Mouse (Mus musculus) midbrain, embryonic 11.5 days (tissue): ENCODE results near the gene Hadh. TPM values are rescaled to one million over a fixed set of nuclear protein-coding genes. Genes with fewer than 3 reads are reported as not detected.

Experiments used
- ATAC-seq: fragments of 200-750 bp; cut with Nextera tagmentation; 2 replicates; pipeline ENCODE4 v1.8.0; 2017; ENCODE audit warnings: moderate TSS enrichment, moderate library complexity; ENCODE audit not compliant: low FRiP score
- DNase-seq: peaks from one replicate; pipeline ENCODE4 v3.0.0; 2015; ENCODE audit warnings: low spot score; ENCODE audit errors: missing footprints
- H3K27ac ChIP-seq: fragments of 300-500 bp; sonication (generic); 2 replicates; pipeline ENCODE4 v1.5.1; 2014; ENCODE audit warnings: low read depth, low read length
- H3K27me3 ChIP-seq: fragments of 300-500 bp; sonication (generic); 2 replicates; pipeline ENCODE4 v1.6.1; 2014; ENCODE audit warnings: mild to moderate bottlenecking, low read length, moderate library complexity, mixed read lengths; ENCODE audit not compliant: control insufficient read depth, insufficient read depth
- H3K36me3 ChIP-seq: fragments of 300-500 bp; sonication (generic); 2 replicates; pipeline ENCODE4 v1.6.1; 2014; ENCODE audit warnings: mild to moderate bottlenecking, low read length, moderate library complexity, mixed read lengths; ENCODE audit not compliant: control insufficient read depth, insufficient read depth
- H3K4me1 ChIP-seq: fragments of 300-500 bp; sonication (generic); 2 replicates; pipeline ENCODE4 v1.6.1; 2014; ENCODE audit warnings: low read length; ENCODE audit not compliant: control insufficient read depth, insufficient read depth
- H3K4me2 ChIP-seq: fragments of 300-500 bp; sonication (generic); 2 replicates; pipeline ENCODE4 v1.6.1; 2014; ENCODE audit warnings: mild to moderate bottlenecking, moderate library complexity
- H3K4me3 ChIP-seq: fragments of 300-500 bp; sonication (generic); 2 replicates; pipeline ENCODE4 v1.5.1; 2014; ENCODE audit warnings: low read depth, low read length
- H3K9ac ChIP-seq: fragments of 300-500 bp; sonication (generic); 2 replicates; pipeline ENCODE4 v1.6.1; 2014; ENCODE audit warnings: low read length
- H3K9me3 ChIP-seq: fragments of 300-500 bp; sonication (generic); 2 replicates; pipeline ENCODE4 v1.6.1; 2016; ENCODE audit warnings: low read length; ENCODE audit not compliant: control insufficient read depth
- WGBS: fragments of 180-500 bp; shearing (Covaris S2); extraction: QIAGEN DNeasy Blood & Tissue Kit; methylation state at CpG from one replicate; pipeline ENCODE4 v1.1.7; 2014; 5-methylcytosine and 5-hydroxymethylcytosine counted together
- polyA plus RNA-seq: library from polyadenylated mRNA; unstranded; fragments of >200 nt; fragmentation: Nextera tagmentation; extraction: Ambion mirVana; gene quantifications from 2 replicates; pipeline ENCODE4 v1.2.1, GENCODE M21; 2014

The Hadh gene
- polyA plus RNA-seq, 1 experiment from 2014 or later, result 66.5 TPM

GRCm38 (mm10) chr3:131291890-131292289 is 20.0 kb upstream of the Hadh start:
- Histone ChIP-seq H3K36me3 (no peaks in the 10 kb centered on the region), H3K4me3 (no peak overlapping the region), H3K9me3 (no peaks in the 10 kb centered on the region), H3K9ac (no peak overlapping the region), H3K27me3 (no peaks in the 10 kb centered on the region), H3K4me1 (no peaks in the 10 kb centered on the region), H3K27ac (no peak overlapping the region), H3K4me2 (no peak overlapping the region)
- 87% methylated on average over 4 of the region's 4 CpGs for WGBS
- DNase-seq (no peak), ATAC-seq (no peak)

DNA sequence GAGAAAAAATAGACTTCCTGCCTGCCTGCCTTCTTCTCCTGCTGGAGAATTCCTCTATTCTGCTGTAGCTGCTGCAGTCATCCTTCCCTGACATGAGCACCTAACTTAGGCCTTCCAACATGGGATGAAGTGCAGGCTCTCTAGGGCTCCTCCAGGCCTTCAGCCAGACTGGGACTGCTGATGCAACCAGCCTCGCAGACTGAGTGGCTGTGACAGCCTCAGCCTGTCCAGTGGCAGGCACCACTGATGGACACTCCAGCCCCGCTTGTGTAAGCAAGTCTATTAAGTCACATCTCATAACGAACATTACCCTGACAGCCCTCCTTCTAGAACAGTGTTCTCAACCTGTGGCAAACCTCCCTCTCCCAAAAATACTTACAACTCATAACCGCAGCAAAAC is 2.2 kb upstream of the Hadh start:
- Histone ChIP-seq H3K27me3 (no peaks in the 10 kb centered on the region), H3K9ac (no peak overlapping the region), H3K9me3 (no peaks in the 10 kb centered on the region), H3K27ac (no peak overlapping the region), H3K36me3 (no peaks in the 10 kb centered on the region), H3K4me2 (no peak overlapping the region), H3K4me1 (peaks cover 17% of the 10 kb centered on the region), H3K4me3 (no peak overlapping the region)
- ATAC-seq (no peak), DNase-seq (no peak)
- 93% methylated on average over 4 of the region's 4 CpGs for WGBS

- no peak for DNase-seq
- Histone ChIP-seq H3K27me3 (no peaks in the 10 kb centered on the region), H3K27ac (no peak overlapping the region), H3K9me3 (no peaks in the 10 kb centered on the region), H3K4me1 (peaks cover 17% of the 10 kb centered on the region), H3K4me3 (peak overlapping the region; percentile 65), H3K36me3 (no peaks in the 10 kb centered on the region), H3K4me2 (peak overlapping the region; percentile 88), H3K9ac (peak overlapping the region; percentile 55)
- ATAC-seq, result peak; percentile 15; the same call in 1 of the 2 replicates
- WGBS, result 59% methylated on average over 10 of the region's 10 CpGs
Measured at GRCm38 (mm10) chr3:131272374-131273100, 636 bp upstream of the Hadh start.

GRCm38 (mm10) chr3:131271157-131271556 is 744 bp downstream of the Hadh start:
- Histone ChIP-seq H3K9ac (peak overlapping the region; percentile 70), H3K36me3 (no peaks in the 10 kb centered on the region), H3K4me3 (peak overlapping the region; percentile 65), H3K4me1 (peaks cover 17% of the 10 kb centered on the region), H3K4me2 (peak overlapping the region; percentile 88), H3K9me3 (no peaks in the 10 kb centered on the region), H3K27ac (no peak overlapping the region), H3K27me3 (no peaks in the 10 kb centered on the region; the same call in 1 of the 2 replicates)
- 6% methylated on average over 8 of the region's 8 CpGs for WGBS
- no peak for DNase-seq
- ATAC-seq, result peak; percentile 47

DNA sequence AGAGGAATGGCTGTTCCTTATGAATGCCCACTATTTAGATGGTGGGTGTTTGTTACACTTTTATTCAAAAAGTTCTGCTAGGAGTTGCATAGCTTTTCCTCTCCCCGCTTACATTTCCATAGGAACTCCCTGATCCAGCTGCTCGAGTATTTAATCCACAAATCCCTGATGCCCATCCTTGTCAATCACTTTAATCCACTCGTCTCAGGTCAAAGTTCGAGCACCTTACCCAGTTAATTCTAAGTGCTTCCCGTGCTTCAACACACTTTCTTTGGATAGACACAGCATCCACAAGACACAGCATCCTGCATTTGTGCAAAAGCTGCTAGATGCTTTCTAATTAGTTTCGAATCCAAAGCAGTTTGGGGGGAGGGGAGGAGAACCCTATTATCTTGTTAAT is 1.5 kb downstream of the Hadh start:
- Histone ChIP-seq H3K4me3 (no peak overlapping the region), H3K9me3 (no peaks in the 10 kb centered on the region)
- DNase-seq, result no peak

DNA sequence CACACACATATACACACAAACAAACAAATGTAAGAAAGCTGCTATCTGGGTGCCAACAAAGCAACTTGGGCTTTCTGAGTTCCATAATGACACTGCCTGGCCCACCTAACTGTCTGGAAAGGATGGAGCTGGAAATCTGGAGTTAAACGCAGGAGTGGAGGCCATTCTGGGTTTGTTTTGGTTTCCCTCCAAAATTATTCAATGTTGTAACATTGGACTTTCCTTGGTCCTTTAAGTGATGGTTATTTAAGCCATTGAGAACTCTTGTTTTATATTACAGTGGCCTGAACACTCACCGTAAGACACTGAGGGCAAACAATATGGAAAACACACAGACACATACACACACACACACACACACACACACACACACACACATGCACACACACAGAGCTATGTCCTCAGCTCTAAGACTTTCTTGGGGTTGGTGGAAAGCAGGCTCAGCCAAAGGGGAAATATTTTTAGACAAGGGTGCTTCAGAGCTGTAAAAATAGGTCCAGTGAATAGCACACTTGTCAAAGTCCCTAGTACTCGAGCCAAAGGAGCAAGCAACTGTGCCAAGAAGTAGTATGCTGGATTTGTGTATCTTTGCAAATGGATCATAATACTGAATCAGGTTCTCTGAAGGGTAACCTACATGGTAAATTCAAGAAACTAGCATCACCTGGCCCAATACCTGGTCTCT is 5.4 kb downstream of the Hadh start:
- Histone ChIP-seq H3K4me1 (peaks cover 16% of the 10 kb centered on the region), H3K27me3 (no peaks in the 10 kb centered on the region; the same call in 1 of the 2 replicates), H3K27ac (no peak overlapping the region), H3K9ac (no peak overlapping the region), H3K4me3 (no peak overlapping the region), H3K4me2 (no peak overlapping the region), H3K36me3 (no peaks in the 10 kb centered on the region), H3K9me3 (no peaks in the 10 kb centered on the region)
- ATAC-seq, result no peak
- no peak for DNase-seq
- WGBS, result 84% methylated on average over 3 of the region's 3 CpGs

More for the DNA sequence above, 1.5 kb downstream of the Hadh start:
- Histone ChIP-seq H3K9ac (no peak overlapping the region), H3K4me1 (peaks cover 17% of the 10 kb centered on the region), H3K27me3 (no peaks in the 10 kb centered on the region; the same call in 1 of the 2 replicates), H3K27ac (no peak overlapping the region), H3K36me3 (no peaks in the 10 kb centered on the region), H3K4me2 (peak overlapping the region; percentile 88; the same call in 1 of the 2 replicates)
- no peak for ATAC-seq
- WGBS, result 12% methylated on average over 6 of the region's 6 CpGs

GRCm38 (mm10) chr3:131265516-131265915 is 6.4 kb downstream of the Hadh start:
- WGBS, result 89% methylated on average over 8 of the region's 8 CpGs
- DNase-seq (no peak), ATAC-seq (no peak)
- Histone ChIP-seq H3K27ac (no peak overlapping the region), H3K27me3 (no peaks in the 10 kb centered on the region; the same call in 1 of the 2 replicates), H3K4me1 (peaks cover 6% of the 10 kb centered on the region), H3K9me3 (no peaks in the 10 kb centered on the region; the same call in 1 of the 2 replicates), H3K4me3 (no peak overlapping the region), H3K4me2 (no peak overlapping the region), H3K9ac (no peak overlapping the region), H3K36me3 (no peaks in the 10 kb centered on the region)

DNA sequence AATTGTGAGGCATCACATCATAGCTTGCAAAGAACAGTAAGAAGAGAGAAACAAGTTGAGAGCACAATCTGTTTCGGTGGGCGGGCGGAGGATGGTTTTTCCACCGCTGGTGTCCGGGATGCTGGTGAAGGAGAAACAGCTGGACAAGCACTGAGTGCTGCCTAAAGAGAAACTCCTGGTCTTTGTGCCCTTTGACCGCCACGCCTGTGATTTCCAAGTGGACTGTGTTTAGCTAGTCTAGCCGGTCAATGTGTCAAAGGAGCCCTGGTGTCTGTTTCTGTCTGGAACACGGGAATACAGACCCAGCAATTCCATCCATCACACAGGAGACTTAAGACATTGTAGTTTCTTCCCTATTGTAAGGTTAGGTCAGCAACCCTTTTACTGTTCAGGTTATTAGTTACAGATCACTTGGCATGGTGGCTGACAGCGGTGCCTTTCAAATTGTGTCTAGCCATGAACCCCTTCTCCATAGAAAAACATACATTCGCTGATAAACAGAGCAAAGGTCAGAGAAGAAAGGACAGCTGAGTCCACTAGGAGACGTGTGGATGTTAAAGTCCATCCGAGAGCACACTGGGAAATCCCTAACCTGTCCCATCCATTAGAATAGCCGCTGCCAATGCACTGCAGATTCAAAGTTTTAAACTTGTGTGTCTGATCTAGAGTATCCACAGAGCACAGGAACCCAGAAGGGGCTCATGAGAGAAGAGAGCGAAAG is 8.0 kb downstream of the Hadh start:
- Histone ChIP-seq H3K4me1 (no peaks in the 10 kb centered on the region), H3K27ac (no peak overlapping the region), H3K36me3 (no peaks in the 10 kb centered on the region), H3K4me3 (no peak overlapping the region), H3K27me3 (no peaks in the 10 kb centered on the region; the same call in 1 of the 2 replicates), H3K4me2 (no peak overlapping the region), H3K9me3 (no peaks in the 10 kb centered on the region; the same call in 1 of the 2 replicates), H3K9ac (no peak overlapping the region)
- no peak for ATAC-seq
- DNase-seq, result no peak
- 72% methylated on average over 15 of the region's 15 CpGs for WGBS
